Mouse (Mus musculus): Measurements from ENCODE around the gene Pigk. TPM values are rescaled to one million over a fixed set of nuclear protein-coding genes. Genes with fewer than 3 reads are reported as not detected.

Gene Pigk
- polyA plus RNA-seq, 1 experiment from 2014 or later = 36.9 TPM

- no peak overlapping the region for H3K4me3 ChIP-seq
- no peaks in the 10 kb centered on the region for H3K27me3 ChIP-seq
- H3K9me3 ChIP-seq (replicated peaks) = no peaks in the 10 kb centered on the region
- no peak overlapping the region for H3K4me2 ChIP-seq
- H3K36me3 ChIP-seq = no peaks in the 10 kb centered on the region
- no peaks in the 10 kb centered on the region for H3K4me1 ChIP-seq (replicated peaks)
- ATAC-seq (replicated peaks; ENCODE audit: insufficient number of reproducible peaks, insufficient read depth, low FRiP score, low read depth) = no peak
- no peak overlapping the region for H3K9ac ChIP-seq
- no peak overlapping the region for H3K27ac ChIP-seq
These were observed 130.0 kb downstream of the Pigk start for GRCm38 (mm10) chr3:152843925-152844324.

- no peak overlapping the region for H3K27ac ChIP-seq
- no peak overlapping the region for H3K4me3 ChIP-seq
- no peaks in the 10 kb centered on the region for H3K27me3 ChIP-seq
- no peak overlapping the region for H3K4me2 ChIP-seq
- H3K4me1 ChIP-seq (replicated peaks) = no peaks in the 10 kb centered on the region
- H3K9me3 ChIP-seq (replicated peaks) = no peaks in the 10 kb centered on the region
- no peak for ATAC-seq (replicated peaks; ENCODE audit: insufficient number of reproducible peaks, insufficient read depth, low FRiP score, low read depth)
- no peak overlapping the region for H3K9ac ChIP-seq
- H3K36me3 ChIP-seq = no peaks in the 10 kb centered on the region
- 45% methylated on average over 12 of the region's 12 CpGs for WGBS
These were observed 141.2 kb downstream of the Pigk start for GRCm38 (mm10) chr3:152855006-152855614.

- no peaks in the 10 kb centered on the region for H3K27me3 ChIP-seq
- WGBS = 63% methylated on average over 10 of the region's 10 CpGs
These were observed 142.2 kb downstream of the Pigk start for GRCm38 (mm10) chr3:152856095-152856494.

GRCm38 (mm10) chr3:152861450-152861849, 147.6 kb downstream of the Pigk start:
- Histone ChIP-seq H3K27me3 (no peaks in the 10 kb centered on the region), H3K4me2 (no peak overlapping the region), H3K4me3 (no peak overlapping the region), H3K9me3 (replicated peaks) (no peaks in the 10 kb centered on the region), H3K4me1 (replicated peaks) (no peaks in the 10 kb centered on the region), H3K27ac (no peak overlapping the region), H3K36me3 (no peaks in the 10 kb centered on the region), H3K9ac (no peak overlapping the region)
- ATAC-seq (replicated peaks; ENCODE audit: insufficient number of reproducible peaks, insufficient read depth, low FRiP score, low read depth) = no peak
- 79% methylated on average over 4 of the region's 4 CpGs for WGBS

More at GRCm38 (mm10) chr3:152856095-152856494, 142.2 kb downstream of the Pigk start:
- H3K9me3 ChIP-seq (replicated peaks) = no peaks in the 10 kb centered on the region
- H3K27ac ChIP-seq = no peak overlapping the region
- H3K4me1 ChIP-seq (replicated peaks) = no peaks in the 10 kb centered on the region
- no peak overlapping the region for H3K4me3 ChIP-seq
- no peak overlapping the region for H3K9ac ChIP-seq
- no peak overlapping the region for H3K4me2 ChIP-seq
- H3K36me3 ChIP-seq = no peaks in the 10 kb centered on the region
- no peak for ATAC-seq (replicated peaks; ENCODE audit: insufficient number of reproducible peaks, insufficient read depth, low FRiP score, low read depth)

DNA sequence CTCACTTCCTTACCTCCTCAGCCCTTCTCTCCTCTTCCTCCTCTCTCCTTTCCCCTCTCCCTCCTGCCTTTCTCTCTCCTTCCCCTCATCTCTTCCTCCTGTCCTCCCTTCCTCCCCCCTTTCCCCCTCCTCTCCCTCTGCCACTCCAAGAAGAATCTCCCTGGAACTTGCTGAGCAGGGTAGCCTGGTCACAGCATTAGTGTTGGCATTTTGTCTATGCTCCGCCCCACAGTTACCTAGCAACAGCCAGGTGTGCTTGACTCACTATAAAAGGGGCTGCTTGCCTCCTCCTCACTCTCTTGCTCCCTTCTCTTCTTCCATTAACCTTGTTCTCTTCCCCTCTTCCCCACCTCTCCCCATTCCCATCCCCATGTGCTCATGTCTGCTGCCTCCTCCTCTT, 148.1 kb downstream of the Pigk start:
- ATAC-seq (replicated peaks; ENCODE audit: insufficient number of reproducible peaks, insufficient read depth, low FRiP score, low read depth) = no peak
- H3K27ac ChIP-seq = no peak overlapping the region

DNA sequence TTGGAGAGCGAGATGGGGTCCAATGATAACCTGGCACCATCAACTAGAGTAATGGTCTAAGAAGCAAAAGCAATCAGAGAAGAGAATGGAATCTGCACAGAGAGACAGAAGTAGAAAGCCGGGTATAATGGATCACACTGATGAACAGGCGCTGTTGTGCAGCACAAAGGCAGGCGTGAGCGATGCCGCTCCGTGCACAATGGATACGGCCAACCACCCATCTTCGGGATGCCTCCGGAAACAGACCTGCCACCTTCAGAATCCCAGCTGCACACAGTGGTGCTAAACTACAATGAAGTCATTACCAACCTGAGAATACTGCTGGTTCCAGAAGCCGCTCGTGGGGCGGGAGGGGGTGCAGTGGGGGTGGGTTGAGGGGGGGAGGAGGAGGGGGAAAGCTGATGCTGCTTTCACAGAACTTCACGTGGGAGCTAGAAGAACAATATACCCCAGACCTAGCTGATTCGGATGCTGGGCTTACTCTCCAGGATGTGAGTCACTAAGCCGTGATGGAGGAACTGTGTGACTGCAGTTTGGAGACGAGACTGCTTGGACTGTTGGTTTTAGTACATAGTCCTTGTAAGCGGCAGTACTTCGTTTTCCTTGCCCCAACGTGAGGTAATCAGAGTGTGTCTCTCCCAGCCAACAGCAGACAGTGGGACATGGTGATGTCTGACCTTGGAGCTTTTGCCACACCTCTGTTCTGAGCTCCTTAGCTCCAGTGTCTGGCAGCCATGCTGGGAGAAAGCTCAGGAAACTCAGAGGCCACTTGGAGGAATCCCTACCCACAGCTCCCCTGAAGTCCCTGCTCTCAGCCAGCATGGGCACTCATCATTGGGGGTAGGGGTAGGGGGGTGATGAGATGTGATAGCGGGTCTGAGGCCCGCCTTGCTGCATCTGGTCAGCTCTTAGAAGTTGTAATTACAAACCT, 152.4 kb downstream of the Pigk start:
- H3K36me3 ChIP-seq = no peaks in the 10 kb centered on the region
- H3K27ac ChIP-seq = no peak overlapping the region
- H3K4me1 ChIP-seq (replicated peaks) = no peaks in the 10 kb centered on the region
- ATAC-seq (replicated peaks; ENCODE audit: insufficient number of reproducible peaks, insufficient read depth, low FRiP score, low read depth) = no peak
- no peak overlapping the region for H3K9ac ChIP-seq
- no peak overlapping the region for H3K4me2 ChIP-seq
- no peaks in the 10 kb centered on the region for H3K27me3 ChIP-seq
- no peak overlapping the region for H3K4me3 ChIP-seq
- WGBS = 79% methylated on average over 22 of the region's 22 CpGs
- H3K9me3 ChIP-seq (replicated peaks) = no peaks in the 10 kb centered on the region

More for the DNA sequence above, 148.1 kb downstream of the Pigk start:
- Histone ChIP-seq H3K9me3 (replicated peaks) (no peaks in the 10 kb centered on the region), H3K9ac (no peak overlapping the region), H3K36me3 (no peaks in the 10 kb centered on the region), H3K4me2 (no peak overlapping the region), H3K27me3 (no peaks in the 10 kb centered on the region), H3K4me1 (replicated peaks) (no peaks in the 10 kb centered on the region), H3K4me3 (no peak overlapping the region)
- whole genome bisulfite sequencing = 60% methylated on average over 1 of the region's 1 CpGs

DNA sequence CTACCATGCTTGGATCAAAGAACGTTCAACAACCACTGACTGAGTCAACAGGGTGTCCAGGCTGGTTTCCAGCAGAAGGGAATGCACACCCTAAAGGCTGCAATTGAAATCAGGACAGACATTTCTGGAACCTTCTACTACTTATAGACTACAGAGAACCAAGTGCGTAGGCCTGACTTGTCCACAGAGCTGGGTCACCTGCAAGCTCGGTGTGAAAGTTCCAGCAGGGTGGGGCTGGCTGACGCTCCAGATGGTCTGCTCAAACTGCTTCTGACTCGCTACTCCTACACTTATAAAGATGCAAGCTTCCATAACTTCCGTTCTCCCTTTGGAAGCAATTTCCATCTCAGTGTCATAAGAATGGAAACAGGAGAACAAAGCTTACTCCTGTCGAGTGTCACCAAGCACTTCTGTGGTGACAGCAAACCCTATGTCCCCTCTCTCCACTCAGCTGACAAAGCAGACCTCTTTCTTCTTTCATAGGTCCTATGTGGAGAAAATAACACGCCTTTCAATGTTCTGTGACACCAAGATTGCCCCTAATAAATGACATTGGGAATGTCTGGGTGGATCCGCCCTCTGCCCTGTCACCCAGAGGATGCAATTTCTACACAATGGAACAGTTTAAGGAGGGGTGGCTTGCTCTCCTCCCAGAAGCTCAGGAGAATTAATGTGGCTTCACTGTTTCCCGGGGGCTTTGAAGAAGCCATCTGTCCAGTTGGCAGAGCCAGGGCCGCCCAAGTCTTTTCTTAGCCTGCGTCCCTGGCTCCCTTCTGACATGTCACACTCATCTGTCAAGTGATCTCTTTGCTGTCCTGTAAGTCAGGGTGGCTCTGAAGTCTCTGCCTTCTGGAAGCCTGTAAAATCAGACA, 154.0 kb downstream of the Pigk start:
- H3K27me3 ChIP-seq = no peaks in the 10 kb centered on the region
- H3K9me3 ChIP-seq (replicated peaks) = no peaks in the 10 kb centered on the region
- H3K4me1 ChIP-seq (replicated peaks) = no peaks in the 10 kb centered on the region
- H3K27ac ChIP-seq = no peak overlapping the region
- no peak overlapping the region for H3K9ac ChIP-seq
- no peak for ATAC-seq (replicated peaks; ENCODE audit: insufficient number of reproducible peaks, insufficient read depth, low FRiP score, low read depth)
- no peak overlapping the region for H3K4me2 ChIP-seq
- no peaks in the 10 kb centered on the region for H3K36me3 ChIP-seq
- H3K4me3 ChIP-seq = no peak overlapping the region
- 57% methylated on average over 12 of the region's 12 CpGs for WGBS

DNA sequence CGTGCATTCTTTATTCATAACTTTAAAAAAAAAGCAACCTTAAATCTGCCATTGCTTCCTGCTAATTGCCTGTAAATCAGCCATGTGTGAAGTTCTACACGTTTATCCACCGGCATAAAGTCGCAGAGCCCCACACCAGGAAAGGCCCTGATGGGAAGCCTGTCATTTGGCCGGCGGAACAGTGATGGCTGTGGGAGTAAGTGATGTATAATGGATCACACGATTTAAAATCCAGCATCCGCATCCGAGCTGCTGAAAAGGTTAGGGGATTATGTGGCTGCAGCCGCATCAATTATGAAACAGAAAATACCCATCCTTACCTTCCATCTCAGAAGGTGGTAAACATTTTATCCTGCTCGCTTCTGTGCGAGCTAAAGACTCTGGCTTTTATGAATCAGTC, 158.2 kb downstream of the Pigk start:
- 87% methylated on average over 12 of the region's 12 CpGs for WGBS
- Histone ChIP-seq H3K4me3 (no peak overlapping the region), H3K4me1 (replicated peaks) (no peaks in the 10 kb centered on the region), H3K27ac (no peak overlapping the region), H3K9me3 (replicated peaks) (no peaks in the 10 kb centered on the region), H3K9ac (no peak overlapping the region), H3K4me2 (no peak overlapping the region), H3K36me3 (no peaks in the 10 kb centered on the region), H3K27me3 (no peaks in the 10 kb centered on the region)
- no peak for ATAC-seq (replicated peaks; ENCODE audit: insufficient number of reproducible peaks, insufficient read depth, low FRiP score, low read depth)

DNA sequence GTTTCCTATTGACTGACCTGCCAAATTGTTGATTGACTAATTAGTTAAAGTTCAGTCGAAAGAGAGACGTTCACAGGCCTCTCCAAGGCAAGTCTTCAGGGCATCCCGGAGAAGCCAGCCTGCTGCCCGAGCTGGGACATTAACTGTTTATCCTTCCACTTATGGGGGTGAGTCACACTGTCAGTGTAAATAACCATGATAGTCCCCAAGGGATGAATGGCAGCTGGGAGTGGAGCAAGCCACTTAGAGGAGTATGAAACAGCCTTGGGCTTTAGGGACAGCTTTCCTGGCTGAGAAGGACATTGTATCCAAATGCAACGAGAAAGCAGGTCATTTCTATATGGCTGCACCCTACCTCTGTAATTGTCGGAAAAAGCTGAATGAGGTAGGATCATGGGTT, 158.7 kb downstream of the Pigk start:
- 69% methylated on average over 6 of the region's 6 CpGs for WGBS
- no peak overlapping the region for H3K9ac ChIP-seq
- no peak overlapping the region for H3K4me2 ChIP-seq
- no peaks in the 10 kb centered on the region for H3K4me1 ChIP-seq (replicated peaks)
- no peak overlapping the region for H3K27ac ChIP-seq
- H3K4me3 ChIP-seq = no peak overlapping the region
- no peaks in the 10 kb centered on the region for H3K36me3 ChIP-seq
- no peak for ATAC-seq (replicated peaks; ENCODE audit: insufficient number of reproducible peaks, insufficient read depth, low FRiP score, low read depth)
- no peaks in the 10 kb centered on the region for H3K9me3 ChIP-seq (replicated peaks)
- H3K27me3 ChIP-seq = no peaks in the 10 kb centered on the region

DNA sequence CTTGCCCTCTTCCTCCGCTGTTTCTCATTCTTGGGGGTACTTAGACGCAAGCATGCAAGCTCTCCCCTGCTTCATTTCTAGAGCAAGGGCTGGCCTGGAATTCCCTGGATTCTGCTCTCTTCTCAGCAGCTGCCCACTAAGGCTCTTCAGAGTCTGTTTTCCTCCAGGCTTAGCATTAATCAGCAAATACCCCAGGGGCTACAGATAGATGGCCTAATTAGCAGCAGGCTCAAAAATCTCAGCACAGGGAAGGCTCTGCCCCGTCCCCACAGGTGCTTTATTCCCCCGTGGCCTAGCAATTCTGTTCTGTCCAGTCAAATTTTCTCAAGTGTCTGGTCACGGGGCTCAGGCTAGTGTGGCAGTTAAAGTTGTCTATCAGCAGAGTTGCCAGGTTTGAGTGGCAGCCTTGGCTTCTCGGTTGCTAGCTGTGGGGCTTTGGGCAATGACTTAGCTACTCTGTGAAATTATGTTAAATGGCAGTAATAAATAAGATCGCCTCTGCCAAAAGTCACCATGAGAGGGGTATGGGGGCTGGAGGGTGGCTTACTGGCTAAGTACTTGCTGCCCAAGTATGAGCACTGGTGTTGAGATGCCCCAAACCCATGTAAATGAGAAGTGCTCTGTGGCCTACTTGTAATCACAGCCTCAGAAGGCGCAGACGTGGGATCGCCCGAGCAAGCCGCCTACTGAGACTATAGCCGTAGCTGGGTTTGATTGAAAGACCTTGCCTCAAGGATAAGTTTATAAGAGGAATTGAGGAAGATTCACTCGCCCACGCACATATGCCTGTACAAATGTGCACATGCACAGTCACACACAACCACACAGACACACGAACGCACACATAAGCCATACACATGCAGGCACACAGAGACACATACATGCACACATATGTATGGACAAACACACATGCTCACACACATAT, 160.8 kb downstream of the Pigk start:
- Histone ChIP-seq H3K9me3 (replicated peaks) (no peaks in the 10 kb centered on the region), H3K4me2 (no peak overlapping the region), H3K4me3 (no peak overlapping the region), H3K36me3 (no peaks in the 10 kb centered on the region), H3K9ac (no peak overlapping the region), H3K4me1 (replicated peaks) (no peaks in the 10 kb centered on the region), H3K27ac (no peak overlapping the region), H3K27me3 (no peaks in the 10 kb centered on the region)
- 81% methylated on average over 17 of the region's 17 CpGs for WGBS
- no peak for ATAC-seq (replicated peaks; ENCODE audit: insufficient number of reproducible peaks, insufficient read depth, low FRiP score, low read depth)
